17 mouse cellular contexts compared by ENCODE assay signal in genomic region chr4:55741355-55741754, GRCm38 (mm10).
DNase-seq lines count a peak whose midpoint lies in the region; ATAC-seq and TF ChIP-seq lines count a peak whose summit lies in the region.
"Had no signal": no experiment of that assay in that cellular context is flagged by ENCODE, and none has a peak within 500 bp of the region (broad histone marks: within the 10 kb centered on the region; RNA-seq: fewer than 3 reads in every experiment).

No protein-coding gene starts in this region.

- no peak overlapping the region for H3K27ac ChIP-seq in kidney, embryonic 15.5 days
- H3K27ac ChIP-seq in lung, postnatal 0 days (ENCODE audit: low read length): no peak overlapping the region
- H3K27ac ChIP-seq: hindbrain, postnatal 0 days; limb, embryonic 10.5 days; liver, embryonic 13.5 days had no signal

- H3K36me3 ChIP-seq in kidney, embryonic 15.5 days: no peaks in the 10 kb centered on the region
- no peaks in the 10 kb centered on the region for H3K36me3 ChIP-seq in lung, postnatal 0 days (ENCODE audit: insufficient read depth, low read length)
- H3K36me3 ChIP-seq: limb, embryonic 10.5 days; liver, embryonic 13.5 days had no signal

- intact Hi-C loops in gastrocnemius, postnatal 14 days (cut with DNase I; ENCODE audit: low total_unique reads): no loop called here

- no peaks in the 10 kb centered on the region for H3K9me3 ChIP-seq in kidney, embryonic 15.5 days (replicated peaks)
- H3K9me3 ChIP-seq in lung, postnatal 0 days (ENCODE audit: low read length): no peaks in the 10 kb centered on the region
- H3K9me3 ChIP-seq: limb, embryonic 10.5 days; liver, embryonic 13.5 days had no signal

- no peak for ATAC-seq in kidney, embryonic 15.5 days (replicated peaks; ENCODE audit: low FRiP score)
- no peak for ATAC-seq in lung, postnatal 0 days
- ATAC-seq: forebrain, embryonic 14.5 days; hindbrain, postnatal 0 days had no signal

- no peak overlapping the region for H3K9ac ChIP-seq in kidney, embryonic 15.5 days
- H3K9ac ChIP-seq in lung, postnatal 0 days (replicated peaks; ENCODE audit: low read depth): no peak overlapping the region
- H3K9ac ChIP-seq: liver, embryonic 13.5 days had no signal

- no peak overlapping the region for H3K4me2 ChIP-seq in kidney, embryonic 15.5 days
- H3K4me2 ChIP-seq in lung, postnatal 0 days (replicated peaks; ENCODE audit: low read depth, low read length): no peak overlapping the region
- H3K4me2 ChIP-seq: liver, embryonic 13.5 days had no signal

- WGBS in kidney, embryonic 15.5 days: 91% methylated on average over 8 of the region's 8 CpGs
- 88% methylated on average over 8 of the region's 8 CpGs for WGBS in lung, postnatal 0 days

- no peaks in the 10 kb centered on the region for H3K27me3 ChIP-seq in kidney, embryonic 15.5 days
- no peaks in the 10 kb centered on the region for H3K27me3 ChIP-seq in lung, postnatal 0 days (replicated peaks; ENCODE audit: insufficient read depth, low read length)
- H3K27me3 ChIP-seq: liver, embryonic 13.5 days had no signal

- no peak for TF ChIP-seq EP300 in lung, postnatal 0 days (IDR thresholded peaks at IDR 0.05)

- DNase-seq in gastrocnemius, adult 18-20 months (ENCODE audit: low spot score): peak; percentile 32
- DNase-seq in gastrocnemius, postnatal 14 days: no peak
- DNase-seq in kidney, adult 9 months: peak; percentile 21
- peak; percentile 19 for DNase-seq in lung, postnatal 0 days (ENCODE audit: low spot score)
- DNase-seq in lung, postnatal 14 days: no peak
- DNase-seq in skeletal muscle tissue, adult 2 months (ENCODE audit: low read depth, low spot score): peak; percentile 45
- DNase-seq in urinary bladder, postnatal 14 days (ENCODE audit: low spot score): no peak
- DNase-seq: adrenal gland, adult 8-10 months; cerebellum, adult 9-11 months; embryo, embryonic 11 days; heart, postnatal 10 days; liver, embryonic 13.5 days; thymus, adult 18-20 months had no signal

- H3K4me3 ChIP-seq in kidney, embryonic 15.5 days (replicated peaks): no peak overlapping the region
- H3K4me3 ChIP-seq in lung, postnatal 0 days (ENCODE audit: low read depth, low read length): no peak overlapping the region
- H3K4me3 ChIP-seq: limb, embryonic 10.5 days; liver, embryonic 13.5 days had no signal

- TF ChIP-seq CTCF in lung, postnatal 0 days (IDR thresholded peaks at IDR 0.05): no peak

- no peaks in the 10 kb centered on the region for H3K4me1 ChIP-seq in kidney, embryonic 15.5 days
- no peaks in the 10 kb centered on the region for H3K4me1 ChIP-seq in lung, postnatal 0 days (ENCODE audit: insufficient read depth, low read depth, low read length)
- H3K4me1 ChIP-seq: limb, embryonic 10.5 days; liver, embryonic 13.5 days had no signal

Comparison
In these comparisons a context has a peak if more than half of its experiments do, and no peak if none do; other contexts are left out.
1. DNase-seq: peak in gastrocnemius, adult 18-20 months (single experiment), kidney, adult 9 months (single experiment), lung, postnatal 0 days (single experiment) and skeletal muscle tissue, adult 2 months (single experiment); none in gastrocnemius, postnatal 14 days (single experiment), lung, postnatal 14 days (single experiment) and urinary bladder, postnatal 14 days (single experiment).